Mouse (Mus musculus) lung, embryonic 15.5 days (tissue): ENCODE results near the gene Tex13c3. TPM values are rescaled to one million over a fixed set of nuclear protein-coding genes. Genes with fewer than 3 reads are reported as not detected.
"Not testable (repeated sequence)": the region's sequence is repeated elsewhere in the genome, so short reads cannot be mapped to it uniquely, and the experiment has no call there.

Experiments used
- ATAC-seq: fragments of 200-750 bp; cut with Nextera tagmentation; 2 replicates; pipeline ENCODE4 v1.8.0; 2017; ENCODE audit warnings: moderate number of reproducible peaks, borderline replicate concordance; ENCODE audit not compliant: low FRiP score, low TSS enrichment; ENCODE audit errors: extremely low read depth
- H3K27ac ChIP-seq: fragments of 300-500 bp; sonication (generic); 2 replicates; pipeline ENCODE4 v1.5.1; 2015; ENCODE audit warnings: moderate library complexity, mild to moderate bottlenecking, inconsistent platforms
- H3K27me3 ChIP-seq: fragments of 300-500 bp; sonication (generic); 2 replicates; pipeline ENCODE4 v1.6.1; 2015; ENCODE audit warnings: inconsistent platforms
- H3K36me3 ChIP-seq: fragments of 300-500 bp; sonication (generic); 2 replicates; pipeline ENCODE4 v1.6.1; 2015; ENCODE audit warnings: inconsistent platforms
- H3K4me1 ChIP-seq: fragments of 300-500 bp; sonication (generic); 2 replicates; pipeline ENCODE4 v1.6.1; 2015; ENCODE audit warnings: inconsistent platforms
- H3K4me2 ChIP-seq: fragments of 300-500 bp; sonication (generic); 2 replicates; pipeline ENCODE4 v1.6.1; 2015; ENCODE audit warnings: inconsistent platforms, mild to moderate bottlenecking, moderate library complexity
- H3K4me3 ChIP-seq: fragments of 300-500 bp; sonication (generic); 2 replicates; pipeline ENCODE4 v1.5.1; 2015; ENCODE audit warnings: mild to moderate bottlenecking, inconsistent platforms
- H3K9ac ChIP-seq: fragments of 300-500 bp; sonication (generic); 2 replicates; pipeline ENCODE4 v1.6.1; 2015; ENCODE audit warnings: inconsistent platforms
- H3K9me3 ChIP-seq: fragments of 300-500 bp; sonication (generic); 2 replicates; pipeline ENCODE4 v1.6.1; 2016; ENCODE audit warnings: inconsistent platforms
- WGBS: fragments of 180-500 bp; shearing (Covaris S2); methylation state at CpG from one replicate; pipeline ENCODE4 v1.1.7; 2015; 5-methylcytosine and 5-hydroxymethylcytosine counted together
- polyA plus RNA-seq: library from polyadenylated mRNA; unstranded; fragments of >200 nt; fragmentation: Nextera tagmentation; extraction: Ambion mirVana; gene quantifications from 2 replicates; pipeline ENCODE4 v1.2.1, GENCODE M21; 2015

Tex13c3 gene
- not detected in 2 replicates for polyA plus RNA-seq

DNA sequence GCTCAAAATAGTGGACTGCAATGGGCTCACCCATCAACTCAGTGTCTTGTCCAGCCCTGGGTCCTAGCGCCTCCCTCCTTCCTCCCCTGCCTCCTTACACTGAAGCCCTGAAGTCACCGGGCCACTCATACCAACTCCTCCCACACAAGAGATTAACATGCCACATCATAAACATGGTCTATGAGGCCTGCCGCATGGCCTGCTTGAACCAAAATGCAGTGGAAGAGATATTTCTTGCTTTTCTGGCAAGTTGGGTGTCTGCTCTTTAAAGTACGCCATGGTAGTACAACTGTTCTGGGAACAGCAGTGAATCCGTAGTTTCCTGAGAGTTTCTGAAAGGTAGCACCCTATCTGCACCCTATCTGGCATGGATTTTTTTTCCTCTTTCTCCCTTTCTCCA lies at the start of gene Tex13c3:
TSS of gene Tex13c3 (minus strand) at position 101 of the 400 bp plus-strand sequence.
- 89% methylated on average over 5 of the region's 5 CpGs for WGBS
- not testable (repeated sequence) for H3K4me2 ChIP-seq, ATAC-seq, H3K27me3 ChIP-seq, H3K9me3 ChIP-seq, H3K36me3 ChIP-seq, H3K27ac ChIP-seq, H3K4me1 ChIP-seq, H3K9ac ChIP-seq, H3K4me3 ChIP-seq

GRCm38 (mm10) chrX:19489731-19490130 lies 8.6 kb upstream of the Tex13c3 start:
- Histone ChIP-seq H3K9me3 (no peaks in the 10 kb centered on the region), H3K4me3 (no peak overlapping the region), H3K9ac (no peak overlapping the region), H3K4me1 (no peaks in the 10 kb centered on the region), H3K4me2 (no peak overlapping the region), H3K27me3 (no peaks in the 10 kb centered on the region), H3K27ac (no peak overlapping the region), H3K36me3 (no peaks in the 10 kb centered on the region)
- WGBS, result 69% methylated on average over 4 of the region's 4 CpGs
- ATAC-seq, result no peak
